Mouse (Mus musculus): ENCODE measurements at regions not wholly inside any gene's neighbourhood (a gene's known extent, or its start where the extent isn't known, plus 50 kb on each side); places are given as distances from the start of the nearest gene placed in this dataset.

GRCm38 (mm10) chr3:60138319-60138718 lies 56.6 kb downstream of the Sucnr1 start:
- Histone ChIP-seq H3K4me1 (ENCODE audit: control insufficient read depth, insufficient read depth, low read length) (peaks cover 9% of the 10 kb centered on the region), H3K4me3 (ENCODE audit: low read depth, low read length) (no peak overlapping the region)
- WGBS: 89% methylated on average over 3 of the region's 3 CpGs

DNA sequence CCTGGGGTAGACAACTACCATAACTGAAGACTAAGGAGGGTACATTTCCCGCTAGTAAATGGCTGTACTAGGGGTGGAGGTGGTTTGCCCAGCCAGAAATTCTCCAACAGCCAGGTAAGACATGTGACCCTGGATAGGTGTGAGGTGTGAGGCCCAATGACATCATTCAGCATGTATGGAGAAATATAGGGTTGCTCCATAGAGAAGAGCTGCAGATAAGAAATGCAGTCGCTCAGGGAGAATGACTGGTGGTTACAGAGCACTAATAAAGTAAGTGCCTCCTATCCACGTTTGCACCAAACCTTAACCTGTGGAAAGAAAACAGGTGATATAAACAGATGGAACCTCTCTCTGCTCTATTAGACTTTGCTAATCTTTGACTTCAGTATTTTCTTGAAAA lies 78.2 kb downstream of the Sucnr1 start:
- no peaks in the 10 kb centered on the region for H3K9me3 ChIP-seq (ENCODE audit: control insufficient read depth, low read length)
- no peak overlapping the region for H3K4me3 ChIP-seq (ENCODE audit: low read depth, low read length)
- DNase-seq (ENCODE audit: low spot score): no peak
- H3K4me2 ChIP-seq (ENCODE audit: low read depth, low read length): no peak overlapping the region
- no peak for ATAC-seq (ENCODE audit: low read depth)
- no peak overlapping the region for H3K27ac ChIP-seq (replicated peaks; ENCODE audit: low read depth, low read length)
- no peak overlapping the region for H3K9ac ChIP-seq (ENCODE audit: low read depth, low read length)
- H3K27me3 ChIP-seq (replicated peaks; ENCODE audit: control insufficient read depth, insufficient read depth, low read length): no peaks in the 10 kb centered on the region
- no peaks in the 10 kb centered on the region for H3K4me1 ChIP-seq (ENCODE audit: control insufficient read depth, insufficient read depth, low read length)
- H3K36me3 ChIP-seq (ENCODE audit: control insufficient read depth, insufficient read depth, low read length): no peaks in the 10 kb centered on the region
- WGBS: 77% methylated on average over 3 of the region's 3 CpGs

More at GRCm38 (mm10) chr3:60138319-60138718, 56.6 kb downstream of the Sucnr1 start:
- no peaks in the 10 kb centered on the region for H3K9me3 ChIP-seq (ENCODE audit: control insufficient read depth, low read length)
- no peak overlapping the region for H3K4me2 ChIP-seq (ENCODE audit: low read depth, low read length)
- no peak overlapping the region for H3K27ac ChIP-seq (replicated peaks; ENCODE audit: low read depth, low read length)
- no peaks in the 10 kb centered on the region for H3K36me3 ChIP-seq (ENCODE audit: control insufficient read depth, insufficient read depth, low read length)
- H3K27me3 ChIP-seq (replicated peaks; ENCODE audit: control insufficient read depth, insufficient read depth, low read length): no peaks in the 10 kb centered on the region
- DNase-seq (ENCODE audit: low spot score) (no peak), ATAC-seq (ENCODE audit: low read depth) (no peak)
- H3K9ac ChIP-seq (ENCODE audit: low read depth, low read length): no peak overlapping the region

GRCm38 (mm10) chr3:60167633-60168032 lies 86.0 kb downstream of the Sucnr1 start:
- H3K27ac ChIP-seq (replicated peaks; ENCODE audit: low read depth, low read length): no peak overlapping the region
- no peak overlapping the region for H3K4me2 ChIP-seq (ENCODE audit: low read depth, low read length)
- 0 out of 2 replicates have a peak, but pooled peaks cover 6% of the 10 kb centered on the region for H3K4me1 ChIP-seq (ENCODE audit: control insufficient read depth, insufficient read depth, low read length)
- no peak overlapping the region for H3K4me3 ChIP-seq (ENCODE audit: low read depth, low read length)
- ATAC-seq (ENCODE audit: low read depth) (no peak), DNase-seq (ENCODE audit: low spot score) (no peak)
- no peaks in the 10 kb centered on the region for H3K36me3 ChIP-seq (ENCODE audit: control insufficient read depth, insufficient read depth, low read length)
- 80% methylated on average over 3 of the region's 3 CpGs for WGBS
- H3K27me3 ChIP-seq (replicated peaks; ENCODE audit: control insufficient read depth, insufficient read depth, low read length): no peaks in the 10 kb centered on the region
- no peaks in the 10 kb centered on the region for H3K9me3 ChIP-seq (ENCODE audit: control insufficient read depth, low read length)
- no peak overlapping the region for H3K9ac ChIP-seq (ENCODE audit: low read depth, low read length)

DNA sequence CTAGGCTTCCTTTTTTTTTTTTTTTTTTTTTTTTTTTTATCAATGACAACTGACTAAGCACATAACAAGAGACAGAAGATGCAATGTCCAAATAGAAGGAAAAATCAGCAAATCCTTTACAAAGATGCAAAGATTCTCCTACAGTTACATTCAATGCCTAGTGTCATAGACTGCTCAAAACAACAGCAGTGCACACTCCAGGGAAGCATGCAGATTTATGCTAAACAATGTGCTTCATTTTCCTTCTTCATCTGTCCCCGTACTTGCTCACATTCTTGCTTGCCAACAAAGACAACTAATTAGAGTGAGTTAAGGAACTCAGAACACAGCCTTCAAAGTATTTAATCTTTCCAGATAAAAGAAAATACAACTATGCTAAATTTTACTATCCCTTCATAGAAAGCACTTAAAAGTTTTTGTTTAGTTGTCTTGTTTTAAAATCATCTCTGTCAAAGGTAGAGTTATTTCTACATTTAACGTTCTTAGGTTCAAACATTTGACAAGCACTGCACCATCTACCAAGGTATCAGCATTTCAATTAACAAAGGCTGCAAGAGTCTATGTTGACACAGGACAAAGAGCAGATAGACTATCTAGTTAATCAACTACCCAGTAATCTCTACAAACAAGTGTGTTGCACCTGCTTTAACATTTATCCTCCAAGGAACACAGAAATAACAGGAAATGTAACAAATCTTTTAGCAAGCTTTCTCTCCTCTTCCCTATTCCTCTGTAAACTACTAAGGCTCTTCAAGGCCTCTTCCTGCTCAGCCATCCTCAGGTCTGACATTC lies 86.7 kb downstream of the Sucnr1 start:
- Histone ChIP-seq H3K9me3 (ENCODE audit: control insufficient read depth, low read length) (no peaks in the 10 kb centered on the region), H3K36me3 (ENCODE audit: control insufficient read depth, insufficient read depth, low read length) (no peaks in the 10 kb centered on the region), H3K27me3 (replicated peaks; ENCODE audit: control insufficient read depth, insufficient read depth, low read length) (no peaks in the 10 kb centered on the region), H3K4me1 (ENCODE audit: control insufficient read depth, insufficient read depth, low read length) (0 out of 2 replicates have a peak, but pooled peaks cover 6% of the 10 kb centered on the region), H3K9ac (ENCODE audit: low read depth, low read length) (no peak overlapping the region), H3K4me3 (ENCODE audit: low read depth, low read length) (no peak overlapping the region), H3K27ac (replicated peaks; ENCODE audit: low read depth, low read length) (no peak overlapping the region), H3K4me2 (ENCODE audit: low read depth, low read length) (no peak overlapping the region)
- WGBS: 53% methylated on average over 2 of the region's 2 CpGs
- ATAC-seq (ENCODE audit: low read depth) (no peak), DNase-seq (ENCODE audit: low spot score) (no peak)

- 0 out of 2 replicates have a peak, but pooled peaks cover 6% of the 10 kb centered on the region for H3K4me1 ChIP-seq (ENCODE audit: control insufficient read depth, insufficient read depth, low read length)
- no peaks in the 10 kb centered on the region for H3K27me3 ChIP-seq (replicated peaks; ENCODE audit: control insufficient read depth, insufficient read depth, low read length)
- H3K9me3 ChIP-seq (ENCODE audit: control insufficient read depth, low read length): no peaks in the 10 kb centered on the region
- H3K27ac ChIP-seq (replicated peaks; ENCODE audit: low read depth, low read length): no peak overlapping the region
- no peaks in the 10 kb centered on the region for H3K36me3 ChIP-seq (ENCODE audit: control insufficient read depth, insufficient read depth, low read length)
- ATAC-seq (ENCODE audit: low read depth) (no peak), DNase-seq (ENCODE audit: low spot score) (peak; percentile 17)
- no peak overlapping the region for H3K4me3 ChIP-seq (ENCODE audit: low read depth, low read length)
- H3K9ac ChIP-seq (ENCODE audit: low read depth, low read length): no peak overlapping the region
- no peak overlapping the region for H3K4me2 ChIP-seq (ENCODE audit: low read depth, low read length)
Measured at GRCm38 (mm10) chr3:60169606-60170005, 87.9 kb downstream of the Sucnr1 start.

GRCm38 (mm10) chr3:60184481-60184880 lies 102.8 kb downstream of the Sucnr1 start:
- no peak for DNase-seq (ENCODE audit: low spot score)
- no peak overlapping the region for H3K9ac ChIP-seq (ENCODE audit: low read depth, low read length)
- no peaks in the 10 kb centered on the region for H3K36me3 ChIP-seq (ENCODE audit: control insufficient read depth, insufficient read depth, low read length)
- no peak overlapping the region for H3K27ac ChIP-seq (replicated peaks; ENCODE audit: low read depth, low read length)
- no peaks in the 10 kb centered on the region for H3K4me1 ChIP-seq (ENCODE audit: control insufficient read depth, insufficient read depth, low read length)
- 90% methylated on average over 2 of the region's 2 CpGs for WGBS
- H3K9me3 ChIP-seq (ENCODE audit: control insufficient read depth, low read length): no peaks in the 10 kb centered on the region
- H3K4me3 ChIP-seq (ENCODE audit: low read depth, low read length): no peak overlapping the region
- no peak overlapping the region for H3K4me2 ChIP-seq (ENCODE audit: low read depth, low read length)
- ATAC-seq (ENCODE audit: low read depth): no peak
- H3K27me3 ChIP-seq (replicated peaks; ENCODE audit: control insufficient read depth, insufficient read depth, low read length): no peaks in the 10 kb centered on the region

DNA sequence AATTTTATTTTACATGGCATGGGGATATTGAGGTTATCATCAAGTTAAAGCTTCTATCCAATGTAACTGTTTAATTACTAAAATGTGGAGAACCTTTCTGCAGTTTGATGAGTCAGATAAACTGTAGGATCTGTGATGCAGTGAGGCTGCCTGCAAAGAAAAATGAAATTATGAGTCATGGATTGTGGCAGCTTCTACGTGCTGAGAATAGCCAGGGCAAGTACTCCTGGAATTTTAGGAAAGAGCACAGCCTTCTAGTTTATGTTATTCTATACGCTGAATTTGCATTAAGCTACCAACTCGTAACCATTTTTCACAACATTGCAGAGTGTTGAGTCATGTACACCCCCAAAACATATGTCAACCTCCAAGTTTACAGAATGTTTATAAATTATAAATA lies 114.4 kb downstream of the Sucnr1 start:
- Histone ChIP-seq H3K27ac (replicated peaks; ENCODE audit: low read depth, low read length) (no peak overlapping the region), H3K4me2 (ENCODE audit: low read depth, low read length) (no peak overlapping the region), H3K9ac (ENCODE audit: low read depth, low read length) (no peak overlapping the region), H3K4me1 (ENCODE audit: control insufficient read depth, insufficient read depth, low read length) (no peaks in the 10 kb centered on the region), H3K27me3 (replicated peaks; ENCODE audit: control insufficient read depth, insufficient read depth, low read length) (no peaks in the 10 kb centered on the region), H3K36me3 (ENCODE audit: control insufficient read depth, insufficient read depth, low read length) (no peaks in the 10 kb centered on the region), H3K9me3 (ENCODE audit: control insufficient read depth, low read length) (peaks cover 5% of the 10 kb centered on the region; the same call in 1 of the 2 replicates), H3K4me3 (ENCODE audit: low read depth, low read length) (no peak overlapping the region)
- WGBS: 80% methylated on average over 3 of the region's 3 CpGs
- ATAC-seq (ENCODE audit: low read depth): no peak
- DNase-seq (ENCODE audit: low spot score): no peak

GRCm38 (mm10) chr3:60207936-60208335 lies 126.3 kb downstream of the Sucnr1 start:
- H3K9me3 ChIP-seq (ENCODE audit: control insufficient read depth, low read length): 0 out of 2 replicates have a peak, but pooled peaks cover 2% of the 10 kb centered on the region
- no peaks in the 10 kb centered on the region for H3K4me1 ChIP-seq (ENCODE audit: control insufficient read depth, insufficient read depth, low read length)
- ATAC-seq (ENCODE audit: low read depth) (no peak), DNase-seq (ENCODE audit: low spot score) (no peak)
- no peak overlapping the region for H3K4me3 ChIP-seq (ENCODE audit: low read depth, low read length)
- H3K36me3 ChIP-seq (ENCODE audit: control insufficient read depth, insufficient read depth, low read length): no peaks in the 10 kb centered on the region
- WGBS: 73% methylated on average over 1 of the region's 1 CpGs
- no peak overlapping the region for H3K4me2 ChIP-seq (ENCODE audit: low read depth, low read length)
- H3K9ac ChIP-seq (ENCODE audit: low read depth, low read length): no peak overlapping the region
- no peak overlapping the region for H3K27ac ChIP-seq (replicated peaks; ENCODE audit: low read depth, low read length)
- no peaks in the 10 kb centered on the region for H3K27me3 ChIP-seq (replicated peaks; ENCODE audit: control insufficient read depth, insufficient read depth, low read length)

- ATAC-seq (ENCODE audit: low read depth) (no peak), DNase-seq (ENCODE audit: low spot score) (no peak)
- H3K36me3 ChIP-seq (ENCODE audit: control insufficient read depth, insufficient read depth, low read length): no peaks in the 10 kb centered on the region
- WGBS: 74% methylated on average over 3 of the region's 3 CpGs
- H3K9me3 ChIP-seq (ENCODE audit: control insufficient read depth, low read length): no peaks in the 10 kb centered on the region
- H3K4me2 ChIP-seq (ENCODE audit: low read depth, low read length): no peak overlapping the region
- no peaks in the 10 kb centered on the region for H3K27me3 ChIP-seq (replicated peaks; ENCODE audit: control insufficient read depth, insufficient read depth, low read length)
- no peak overlapping the region for H3K27ac ChIP-seq (replicated peaks; ENCODE audit: low read depth, low read length)
- no peaks in the 10 kb centered on the region for H3K4me1 ChIP-seq (ENCODE audit: control insufficient read depth, insufficient read depth, low read length)
- H3K9ac ChIP-seq (ENCODE audit: low read depth, low read length): no peak overlapping the region
- H3K4me3 ChIP-seq (ENCODE audit: low read depth, low read length): no peak overlapping the region
Measured at GRCm38 (mm10) chr3:60218938-60219337, 137.3 kb downstream of the Sucnr1 start.

Data from embryonic facial prominence, embryonic 14.5 days (tissue).